Mouse (Mus musculus): Measurements from ENCODE around the gene Med15.
"Not testable (repeated sequence)": the region's sequence is repeated elsewhere in the genome, so short reads cannot be mapped to it uniquely, and the experiment has no call there.

Med15 gene

GRCm38 (mm10) chr16:17732841-17733340 is at the start of gene Med15:
Gene Med15, minus strand, starts transcription at chr16:17732891.
- CTCF ChIA-PET = interaction anchor here (0.6 kb wide), 1 partner anchor 366 kb away, joined by 3 read pairs; no protein-coding TSS in a partner anchor

- CTCF ChIA-PET = no interaction called here
These were observed 47.0 kb upstream of the Med15 start for GRCm38 (mm10) chr16:17779692-17780091.

- CTCF ChIA-PET = no interaction called here
These were observed 45.5 kb upstream of the Med15 start for GRCm38 (mm10) chr16:17778223-17778622.

GRCm38 (mm10) chr16:17776828-17777227 is 44.1 kb upstream of the Med15 start:
- CTCF ChIA-PET = no interaction called here

- CTCF ChIA-PET = no interaction called here
These were observed 38.6 kb upstream of the Med15 start for GRCm38 (mm10) chr16:17771117-17771865.

GRCm38 (mm10) chr16:17768834-17769233 is 36.1 kb upstream of the Med15 start:
- CTCF ChIA-PET = no interaction called here

- CTCF ChIA-PET = no interaction called here
These were observed 31.4 kb upstream of the Med15 start for GRCm38 (mm10) chr16:17764108-17764511.

GRCm38 (mm10) chr16:17761074-17761473 is 28.4 kb upstream of the Med15 start:
- CTCF ChIA-PET = interaction anchor here (0.5 kb wide), 1 partner anchor 21 kb away, joined by 3 read pairs; no protein-coding TSS in a partner anchor

- CTCF ChIA-PET = interaction anchor here (0.5 to 0.6 kb wide), 2 partner anchors 19 to 21 kb away, joined by 3 to 5 read pairs; no protein-coding TSS in a partner anchor
These were observed 28.0 kb upstream of the Med15 start for GRCm38 (mm10) chr16:17760657-17761056.

GRCm38 (mm10) chr16:17759813-17760321 is 27.2 kb upstream of the Med15 start:
- CTCF ChIA-PET = interaction anchor here (0.6 to 0.7 kb wide), 3 partner anchors 18 to 49 kb away, joined by 3 to 18 read pairs (median 5); no protein-coding TSS in a partner anchor

- CTCF ChIA-PET = interaction anchor here (0.6 to 0.7 kb wide), 2 partner anchors 18 to 49 kb away, joined by 3 to 18 read pairs; no protein-coding TSS in a partner anchor
These were observed 26.7 kb upstream of the Med15 start, which contains the start of gene Klhl22 for GRCm38 (mm10) chr16:17759344-17759773. Gene Klhl22, plus strand, starts transcription at chr16:17759618.

- CTCF ChIA-PET = no interaction called here
These were observed 26.2 kb upstream of the Med15 start for GRCm38 (mm10) chr16:17758902-17759301.

- CTCF ChIA-PET = no interaction called here
These were observed 25.1 kb upstream of the Med15 start for GRCm38 (mm10) chr16:17757756-17758155.

GRCm38 (mm10) chr16:17753686-17754085 is 21.0 kb upstream of the Med15 start:
- CTCF ChIA-PET = no interaction called here

- CTCF ChIA-PET = no interaction called here
These were observed 20.3 kb upstream of the Med15 start for GRCm38 (mm10) chr16:17753001-17753400.

- CTCF ChIA-PET = interaction anchor here (1.5 kb wide), 1 partner anchor 69 kb away, joined by 15 read pairs; no protein-coding TSS in a partner anchor
These were observed 12.4 kb upstream of the Med15 start for GRCm38 (mm10) chr16:17745067-17745466.

- CTCF ChIA-PET = interaction anchor here (0.7 to 1.5 kb wide), 3 partner anchors 63 to 69 kb away, joined by 3 to 15 read pairs (median 4); no protein-coding TSS in a partner anchor
These were observed 11.8 kb upstream of the Med15 start for GRCm38 (mm10) chr16:17744536-17744935.

- CTCF ChIA-PET = interaction anchor here (1.4 kb wide), 1 partner anchor 69 kb away, joined by 3 read pairs; no protein-coding TSS in a partner anchor
These were observed 10.6 kb upstream of the Med15 start for GRCm38 (mm10) chr16:17743279-17743678.

GRCm38 (mm10) chr16:17742810-17743209 is 10.1 kb upstream of the Med15 start:
- CTCF ChIA-PET = interaction anchor here (1.4 kb wide), 1 partner anchor 69 kb away, joined by 3 read pairs; no protein-coding TSS in a partner anchor

GRCm38 (mm10) chr16:17740080-17740479 is 7.4 kb upstream of the Med15 start:
- CTCF ChIA-PET = interaction anchor here (0.7 kb wide), 2 partner anchors 21 to 137 kb away, joined by 3 to 4 read pairs; no protein-coding TSS in a partner anchor

- CTCF ChIA-PET = no interaction called here
These were observed 3.5 kb upstream of the Med15 start for GRCm38 (mm10) chr16:17736156-17736555.

- CTCF ChIA-PET = not testable (repeated sequence)
These were observed 2.2 kb upstream of the Med15 start for GRCm38 (mm10) chr16:17734872-17735271.

Measured in spleen, embryonic (tissue).